Mouse (Mus musculus) liver, embryonic 14.5 days (tissue): Measurements from ENCODE around the gene Nucks1.

ENCODE experiments used
- CTCF ChIP-seq: IDR thresholded peaks from 2 replicates; pipeline ENCODE4 v1.5.1; 2016; ENCODE audit warnings: antibody characterized with exemption, low read depth, control low read depth
- EP300 ChIP-seq: IDR thresholded peaks from 2 replicates; pipeline ENCODE4 v1.6.1; 2016; ENCODE audit warnings: antibody characterized with exemption, low read depth

- no peak for TF ChIP-seq CTCF
- TF ChIP-seq EP300, result no peak
These were observed 66.6 kb downstream of the Nucks1 start for GRCm38 (mm10) chr1:131976886-131977285.
